Mouse (Mus musculus): Measurements from ENCODE around the gene Bex6. TPM values are rescaled to one million over a fixed set of nuclear protein-coding genes. Genes with fewer than 3 reads are reported as not detected.

Gene Bex6
- polyA plus RNA-seq, 1 experiment: not detected

- 67% methylated on average over 5 of the region's 5 CpGs for WGBS
- Histone ChIP-seq H3K4me3 (replicated peaks; ENCODE audit: insufficient read depth, low read depth, low read length) (no peak overlapping the region), H3K27me3 (ENCODE audit: control insufficient read depth, insufficient read depth, low read length) (no peaks in the 10 kb centered on the region), H3K4me1 (ENCODE audit: control insufficient read depth, insufficient read depth, low read length) (peaks cover 28% of the 10 kb centered on the region), H3K27ac (ENCODE audit: insufficient read depth, low read length) (peak overlapping the region; percentile 85; the same call in 1 of the 2 replicates)
- no peak for DNase-seq
- TF ChIP-seq POLR2A (IDR thresholded peaks at IDR 0.05; ENCODE audit: borderline replicate concordance, insufficient read depth, low read length) (no peak), CTCF (IDR thresholded peaks at IDR 0.05; ENCODE audit: borderline replicate concordance, insufficient read depth, low read depth, low read length) (no peak)
Measured at GRCm38 (mm10) chr16:32163891-32164290, 15.7 kb upstream of the Bex6 start.

- DNase-seq: no peak
- Histone ChIP-seq H3K4me3 (replicated peaks; ENCODE audit: insufficient read depth, low read depth, low read length) (peak overlapping the region; percentile 33), H3K27me3 (ENCODE audit: control insufficient read depth, insufficient read depth, low read length) (no peaks in the 10 kb centered on the region), H3K4me1 (ENCODE audit: control insufficient read depth, insufficient read depth, low read length) (peaks cover 29% of the 10 kb centered on the region), H3K27ac (ENCODE audit: insufficient read depth, low read length) (peak overlapping the region; percentile 85)
- no peak for TF ChIP-seq POLR2A (IDR thresholded peaks at IDR 0.05; ENCODE audit: borderline replicate concordance, insufficient read depth, low read length)
- TF ChIP-seq CTCF (IDR thresholded peaks at IDR 0.05; ENCODE audit: borderline replicate concordance, insufficient read depth, low read depth, low read length): no peak
- 79% methylated on average over 19 of the region's 19 CpGs for WGBS
Measured at GRCm38 (mm10) chr16:32164396-32165027, 15.1 kb upstream of the Bex6 start.

GRCm38 (mm10) chr16:32165281-32165821 is 14.3 kb upstream of the Bex6 start, which contains the start of gene Nrros:
TSS of gene Nrros (minus strand) at chr16:32165594.
- 3% methylated on average over 25 of the region's 25 CpGs for WGBS
- peak; percentile 20; the same call in 1 of the 2 replicates for TF ChIP-seq POLR2A (IDR thresholded peaks at IDR 0.05; ENCODE audit: borderline replicate concordance, insufficient read depth, low read length)
- TF ChIP-seq CTCF (IDR thresholded peaks at IDR 0.05; ENCODE audit: borderline replicate concordance, insufficient read depth, low read depth, low read length): no peak

GRCm38 (mm10) chr16:32167819-32168545 is 11.6 kb upstream of the Bex6 start:
- peak; percentile 71 to 89 for DNase-seq
- Histone ChIP-seq H3K4me1 (ENCODE audit: control insufficient read depth, insufficient read depth, low read length) (peaks cover 29% of the 10 kb centered on the region), H3K27ac (ENCODE audit: insufficient read depth, low read length) (peak overlapping the region; percentile 42; the same call in 1 of the 2 replicates), H3K4me3 (replicated peaks; ENCODE audit: insufficient read depth, low read depth, low read length) (no peak overlapping the region), H3K27me3 (ENCODE audit: control insufficient read depth, insufficient read depth, low read length) (no peaks in the 10 kb centered on the region)
- WGBS: 70% methylated on average over 4 of the region's 4 CpGs
- TF ChIP-seq POLR2A (IDR thresholded peaks at IDR 0.05; ENCODE audit: borderline replicate concordance, insufficient read depth, low read length) (no peak), CTCF (IDR thresholded peaks at IDR 0.05; ENCODE audit: borderline replicate concordance, insufficient read depth, low read depth, low read length) (no peak)

More at GRCm38 (mm10) chr16:32165281-32165821, 14.3 kb upstream of the Bex6 start, which contains the start of gene Nrros:
- Histone ChIP-seq H3K27me3 (ENCODE audit: control insufficient read depth, insufficient read depth, low read length) (no peaks in the 10 kb centered on the region), H3K4me1 (ENCODE audit: control insufficient read depth, insufficient read depth, low read length) (peaks cover 29% of the 10 kb centered on the region), H3K4me3 (replicated peaks; ENCODE audit: insufficient read depth, low read depth, low read length) (peak within 1 kb of the TSS; percentile 48), H3K27ac (ENCODE audit: insufficient read depth, low read length) (peak within 1 kb of the TSS; percentile 85)
- peak; percentile 62 to 75 for DNase-seq

DNA sequence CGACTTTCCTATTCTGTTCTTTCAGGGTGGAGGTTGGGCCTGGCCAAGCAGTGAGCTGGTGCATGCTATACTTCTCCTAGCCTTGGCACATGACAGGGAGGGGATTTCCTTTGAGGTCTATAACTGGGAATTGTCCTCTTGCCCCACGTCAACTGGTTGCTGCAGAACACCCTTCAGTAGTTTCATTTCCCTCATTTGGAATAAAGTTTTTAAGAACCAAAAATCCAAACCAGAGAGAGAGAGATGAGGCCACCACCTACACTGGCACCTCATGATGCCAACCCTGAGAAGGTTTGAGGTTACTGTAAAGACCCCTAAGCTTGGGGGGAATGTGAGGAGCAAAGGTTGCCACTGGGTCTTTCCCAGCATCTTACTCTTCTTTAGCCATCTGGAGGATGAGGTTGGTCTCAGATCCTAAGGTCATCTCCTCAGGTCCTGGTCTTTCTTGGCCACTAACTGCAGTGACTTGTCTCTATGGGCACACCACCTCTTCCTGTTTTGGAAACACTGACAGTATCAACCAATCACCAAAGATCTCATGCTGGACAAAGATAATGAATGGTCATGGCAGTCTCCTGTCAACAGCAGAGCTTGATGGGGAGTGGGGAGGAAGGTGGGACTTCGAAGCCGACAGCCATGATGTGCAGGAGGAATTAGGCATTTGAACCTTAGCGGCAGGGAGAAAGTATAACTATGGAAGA is 8.4 kb upstream of the Bex6 start:
- Histone ChIP-seq H3K4me3 (replicated peaks; ENCODE audit: insufficient read depth, low read depth, low read length) (no peak overlapping the region), H3K4me1 (ENCODE audit: control insufficient read depth, insufficient read depth, low read length) (peaks cover 10% of the 10 kb centered on the region; the same call in 1 of the 2 replicates), H3K27ac (ENCODE audit: insufficient read depth, low read length) (no peak overlapping the region), H3K27me3 (ENCODE audit: control insufficient read depth, insufficient read depth, low read length) (no peaks in the 10 kb centered on the region)
- 94% methylated on average over 5 of the region's 5 CpGs for WGBS
- TF ChIP-seq CTCF (IDR thresholded peaks at IDR 0.05; ENCODE audit: borderline replicate concordance, insufficient read depth, low read depth, low read length): no peak
- TF ChIP-seq POLR2A (IDR thresholded peaks at IDR 0.05; ENCODE audit: borderline replicate concordance, insufficient read depth, low read length): no peak
- no peak for DNase-seq

GRCm38 (mm10) chr16:32173401-32173800 is 6.2 kb upstream of the Bex6 start:
- H3K4me3 ChIP-seq (replicated peaks; ENCODE audit: insufficient read depth, low read depth, low read length): no peak overlapping the region
- 76% methylated on average over 11 of the region's 11 CpGs for WGBS
- TF ChIP-seq CTCF (IDR thresholded peaks at IDR 0.05; ENCODE audit: borderline replicate concordance, insufficient read depth, low read depth, low read length) (no peak), POLR2A (IDR thresholded peaks at IDR 0.05; ENCODE audit: borderline replicate concordance, insufficient read depth, low read length) (no peak)
- H3K4me1 ChIP-seq (ENCODE audit: control insufficient read depth, insufficient read depth, low read length): peaks cover 6% of the 10 kb centered on the region; the same call in 1 of the 2 replicates
- H3K27ac ChIP-seq (ENCODE audit: insufficient read depth, low read length): no peak overlapping the region
- no peaks in the 10 kb centered on the region for H3K27me3 ChIP-seq (ENCODE audit: control insufficient read depth, insufficient read depth, low read length)
- DNase-seq: no peak

DNA sequence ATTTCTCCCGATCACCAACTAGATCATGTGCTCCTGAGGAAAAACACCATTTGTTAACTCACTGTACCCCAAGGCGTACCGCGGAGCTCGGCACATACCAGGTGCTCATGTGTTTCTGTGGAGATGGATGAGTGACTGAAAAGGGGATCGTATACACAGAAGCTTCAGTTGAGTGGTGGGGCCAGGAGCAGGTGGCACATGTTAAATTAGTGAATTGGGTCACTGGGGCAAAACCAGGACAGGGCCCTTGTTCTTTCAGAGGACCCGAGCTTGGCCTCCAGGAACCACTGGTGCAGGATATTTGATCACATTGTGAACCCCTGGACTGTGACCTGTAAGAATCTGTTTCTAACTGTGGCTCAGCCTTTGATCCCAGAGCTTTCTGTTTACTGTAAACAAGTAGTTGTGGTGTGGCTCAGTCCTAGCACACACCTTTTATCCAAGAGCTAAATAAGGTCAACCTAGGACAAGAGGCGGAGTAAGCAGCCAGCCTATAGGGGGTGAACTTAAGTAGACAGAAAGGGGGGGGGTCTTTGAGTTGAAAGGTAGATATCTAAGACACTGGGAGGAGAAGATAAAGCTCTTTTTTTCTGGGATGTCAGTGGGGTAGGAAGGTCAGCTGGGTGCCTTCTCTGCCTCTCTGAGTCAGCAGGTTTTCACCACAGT is 5.2 kb upstream of the Bex6 start:
- no peaks in the 10 kb centered on the region for H3K4me1 ChIP-seq (ENCODE audit: control insufficient read depth, insufficient read depth, low read length)
- 88% methylated on average over 8 of the region's 8 CpGs for WGBS

More for the DNA sequence above, 5.2 kb upstream of the Bex6 start:
- no peak overlapping the region for H3K4me3 ChIP-seq (replicated peaks; ENCODE audit: insufficient read depth, low read depth, low read length)
- no peaks in the 10 kb centered on the region for H3K27me3 ChIP-seq (ENCODE audit: control insufficient read depth, insufficient read depth, low read length)
- no peak for DNase-seq
- no peak overlapping the region for H3K27ac ChIP-seq (ENCODE audit: insufficient read depth, low read length)
- no peak for TF ChIP-seq CTCF (IDR thresholded peaks at IDR 0.05; ENCODE audit: borderline replicate concordance, insufficient read depth, low read depth, low read length)
- TF ChIP-seq POLR2A (IDR thresholded peaks at IDR 0.05; ENCODE audit: borderline replicate concordance, insufficient read depth, low read length): no peak
